Mouse (Mus musculus): ENCODE data around the gene Sln. TPM values are rescaled to one million over a fixed set of nuclear protein-coding genes. Genes with fewer than 3 reads are reported as not detected.

The Sln gene
- total and polyA plus RNA-seq, 3 experiments, result 59.7 to 412 (median 81.4) TPM

DNA sequence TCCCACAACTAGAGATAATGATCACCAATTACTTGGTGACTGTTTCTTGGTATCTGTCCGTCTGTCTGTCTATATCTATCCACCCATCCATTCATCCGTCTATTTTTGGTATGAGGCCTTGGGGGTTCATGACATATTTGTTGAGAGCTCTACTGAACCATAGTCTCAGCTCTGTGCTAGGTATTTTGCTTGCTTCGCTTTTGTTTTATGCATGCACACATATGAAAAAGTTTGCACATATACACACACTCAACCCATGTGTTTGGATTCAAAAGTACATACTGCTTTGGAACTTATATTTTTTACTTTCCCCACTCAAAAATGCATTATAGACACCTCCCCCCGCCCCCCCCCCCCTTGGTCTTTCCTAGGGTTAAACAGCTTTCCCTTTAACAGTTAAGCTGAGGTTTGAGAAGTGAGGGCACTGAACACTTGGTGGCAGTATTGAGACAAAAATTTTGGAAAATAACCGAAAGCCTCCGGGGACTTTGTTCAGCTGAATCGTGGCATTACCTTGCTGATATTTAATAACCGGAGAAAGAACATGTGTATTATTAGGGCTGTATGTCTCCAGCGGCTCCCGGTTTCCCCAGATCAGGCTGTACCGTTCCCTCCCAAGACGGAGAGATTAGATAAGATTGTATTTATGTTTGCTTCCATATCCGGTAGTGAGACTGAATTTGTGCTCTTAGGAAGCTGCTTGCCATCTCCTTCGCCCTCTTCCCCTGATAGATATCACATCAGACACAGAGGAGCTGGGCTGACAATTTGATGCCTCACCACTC lies 20.7 kb upstream of the Sln start:
- TF ChIP-seq CTCF (IDR thresholded peaks at IDR 0.05), result peak; percentile 61
- TF ChIP-seq EP300 (IDR thresholded peaks at IDR 0.05; ENCODE audit: insufficient read depth, low read depth, low read length), result no peak
- Histone ChIP-seq H3K79me2 (replicated peaks; ENCODE audit: control insufficient read depth, insufficient read depth, low read length) (no peaks in the 10 kb centered on the region), H3K4me1 (ENCODE audit: control insufficient read depth, insufficient read depth, low read length) (no peaks in the 10 kb centered on the region), H3K27me3 (ENCODE audit: control insufficient read depth, insufficient read depth, low read length) (no peaks in the 10 kb centered on the region; the same call in 1 of the 2 replicates), H3K27ac (no peak overlapping the region), H3K9ac (ENCODE audit: low read depth, low read length) (peak overlapping the region; percentile 38; the same call in 1 of the 2 replicates), H3K4me3 (peak overlapping the region; percentile 45), H3K36me3 (ENCODE audit: control insufficient read depth, insufficient read depth, low read length) (no peaks in the 10 kb centered on the region)
- WGBS, result 13% methylated on average over 14 of the region's 14 CpGs
- intact Hi-C loops (cut with DNase I), result loop anchor here (10.0 kb wide), 2 partner anchors 156 to 286 kb away; no protein-coding TSS in a partner anchor
- DNase-seq, result peak in 1 of 2 experiments; percentile 17

DNA sequence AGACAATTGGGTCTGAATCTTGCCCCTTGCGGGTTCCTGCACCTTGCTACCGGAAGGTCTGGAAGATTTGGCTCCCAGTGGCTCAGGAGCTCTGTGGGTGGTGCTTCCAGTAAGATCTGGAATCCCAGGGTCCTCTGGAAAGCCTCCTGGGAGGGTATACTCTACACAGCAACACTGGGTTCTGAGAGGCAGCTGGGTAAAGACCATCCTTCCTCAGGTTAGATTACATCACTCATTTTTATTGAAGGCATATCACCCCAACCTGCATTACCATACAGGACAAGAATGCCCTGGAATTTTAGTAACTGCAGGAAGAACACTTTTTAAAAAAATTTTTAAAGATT lies 20.1 kb upstream of the Sln start:
- TF ChIP-seq POLR2A (IDR thresholded peaks at IDR 0.05; ENCODE audit: insufficient read depth, low read depth, low read length) (no peak), CTCF (IDR thresholded peaks at IDR 0.05) (no peak), EP300 (IDR thresholded peaks at IDR 0.05; ENCODE audit: insufficient read depth, low read depth, low read length) (no peak)
- no peak overlapping the region for H3K27ac ChIP-seq
- H3K4me3 ChIP-seq, result peak overlapping the region; percentile 45

DNA sequence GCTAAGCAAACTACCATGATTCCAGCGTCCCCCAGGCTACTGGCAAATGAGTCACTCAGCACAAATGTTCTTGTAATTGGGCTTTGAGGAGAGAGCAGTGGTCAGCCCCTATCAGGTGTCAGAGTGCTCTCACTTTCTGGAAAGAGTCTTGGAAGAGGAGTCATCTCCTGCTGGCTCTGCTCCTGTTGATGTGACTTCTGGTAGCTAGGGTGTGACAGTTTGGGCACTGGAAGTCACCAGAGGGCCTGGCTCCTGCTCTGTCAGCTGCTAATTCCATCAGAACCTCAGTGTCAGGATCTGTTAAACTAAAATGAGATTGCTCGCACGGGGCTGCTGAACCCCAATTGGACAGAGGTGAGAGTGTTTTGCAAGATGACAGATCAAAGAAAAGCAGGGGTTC lies 14.9 kb upstream of the Sln start:
- H3K79me2 ChIP-seq (replicated peaks; ENCODE audit: control insufficient read depth, insufficient read depth, low read length), result no peaks in the 10 kb centered on the region; the same call in 1 of the 2 replicates
- 27% methylated on average over 3 of the region's 3 CpGs for WGBS
- no peak overlapping the region for H3K9ac ChIP-seq (ENCODE audit: low read depth, low read length)
- H3K4me3 ChIP-seq, result no peak overlapping the region
- no peak for TF ChIP-seq EP300 (IDR thresholded peaks at IDR 0.05; ENCODE audit: insufficient read depth, low read depth, low read length)
- TF ChIP-seq POLR2A (IDR thresholded peaks at IDR 0.05; ENCODE audit: insufficient read depth, low read depth, low read length), result no peak
- no peak for TF ChIP-seq CTCF (IDR thresholded peaks at IDR 0.05)
- H3K27ac ChIP-seq, result no peak overlapping the region
- H3K36me3 ChIP-seq (ENCODE audit: control insufficient read depth, insufficient read depth, low read length), result no peaks in the 10 kb centered on the region
- intact Hi-C loops (cut with DNase I), result no loop called here
- no peak for DNase-seq
- H3K4me1 ChIP-seq (ENCODE audit: control insufficient read depth, insufficient read depth, low read length), result no peaks in the 10 kb centered on the region
- no peaks in the 10 kb centered on the region for H3K27me3 ChIP-seq (ENCODE audit: control insufficient read depth, insufficient read depth, low read length)

More for the DNA sequence above, 20.1 kb upstream of the Sln start:
- intact Hi-C loops (cut with DNase I), result loop anchor here (10.0 kb wide), 2 partner anchors 155 to 285 kb away; no protein-coding TSS in a partner anchor
- H3K9ac ChIP-seq (ENCODE audit: low read depth, low read length), result peak overlapping the region; percentile 38; the same call in 1 of the 2 replicates
- WGBS, result 23% methylated on average over 2 of the region's 2 CpGs
- no peaks in the 10 kb centered on the region; the same call in 1 of the 2 replicates for H3K27me3 ChIP-seq (ENCODE audit: control insufficient read depth, insufficient read depth, low read length)
- H3K79me2 ChIP-seq (replicated peaks; ENCODE audit: control insufficient read depth, insufficient read depth, low read length), result no peaks in the 10 kb centered on the region
- no peaks in the 10 kb centered on the region for H3K4me1 ChIP-seq (ENCODE audit: control insufficient read depth, insufficient read depth, low read length)
- DNase-seq, result no peak
- H3K36me3 ChIP-seq (ENCODE audit: control insufficient read depth, insufficient read depth, low read length), result no peaks in the 10 kb centered on the region

DNA sequence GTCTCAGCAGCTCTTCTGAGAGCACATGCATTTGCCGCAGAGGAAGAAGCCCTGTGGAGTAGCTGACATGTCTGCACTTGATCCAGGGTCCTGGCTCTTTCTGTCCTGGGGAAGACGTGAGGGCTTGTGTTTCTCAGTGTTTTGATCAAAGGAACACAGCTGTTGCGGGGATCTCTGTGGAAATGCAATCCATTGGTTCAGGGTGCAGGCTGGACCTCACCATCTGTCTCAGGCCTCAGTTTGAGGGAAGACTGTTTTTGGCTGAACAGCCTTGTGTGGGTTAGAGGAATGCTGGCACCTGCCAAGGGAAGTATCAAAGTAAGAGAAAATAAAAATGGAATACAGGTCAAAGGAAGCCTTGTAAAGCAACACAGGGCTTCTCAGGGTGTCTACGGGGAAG lies 14.0 kb upstream of the Sln start:
- 62% methylated on average over 4 of the region's 4 CpGs for WGBS
- no peaks in the 10 kb centered on the region for H3K27me3 ChIP-seq (ENCODE audit: control insufficient read depth, insufficient read depth, low read length)
- no peak overlapping the region for H3K9ac ChIP-seq (ENCODE audit: low read depth, low read length)
- H3K79me2 ChIP-seq (replicated peaks; ENCODE audit: control insufficient read depth, insufficient read depth, low read length), result no peaks in the 10 kb centered on the region; the same call in 1 of the 2 replicates
- no peak overlapping the region for H3K27ac ChIP-seq
- TF ChIP-seq POLR2A (IDR thresholded peaks at IDR 0.05; ENCODE audit: insufficient read depth, low read depth, low read length) (no peak), EP300 (IDR thresholded peaks at IDR 0.05; ENCODE audit: insufficient read depth, low read depth, low read length) (no peak), CTCF (IDR thresholded peaks at IDR 0.05) (no peak)
- no peaks in the 10 kb centered on the region for H3K4me1 ChIP-seq (ENCODE audit: control insufficient read depth, insufficient read depth, low read length)
- DNase-seq, result no peak
- H3K4me3 ChIP-seq, result no peak overlapping the region
- intact Hi-C loops (cut with DNase I), result no loop called here
- no peaks in the 10 kb centered on the region for H3K36me3 ChIP-seq (ENCODE audit: control insufficient read depth, insufficient read depth, low read length)

DNA sequence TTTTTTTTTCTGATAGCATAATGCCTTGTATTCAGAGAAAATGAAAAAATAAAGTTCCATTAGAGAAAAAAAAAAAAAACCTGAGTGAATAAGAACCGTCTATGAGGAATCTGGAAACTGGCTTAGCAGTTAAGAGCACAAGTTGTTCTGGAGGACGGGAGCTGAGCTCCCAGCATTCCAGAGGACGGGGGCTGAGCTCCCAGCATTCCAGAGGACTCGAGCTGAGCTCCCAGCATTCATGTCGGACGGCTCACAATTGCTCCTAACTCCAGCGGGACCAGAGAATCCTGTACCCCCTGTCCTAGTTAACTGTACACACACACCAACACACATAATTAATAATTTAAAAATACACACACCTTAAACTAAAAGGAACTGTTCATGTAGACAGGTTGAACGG lies 11.1 kb upstream of the Sln start:
- no peaks in the 10 kb centered on the region for H3K27me3 ChIP-seq (ENCODE audit: control insufficient read depth, insufficient read depth, low read length)
- 60% methylated on average over 8 of the region's 8 CpGs for WGBS
- H3K79me2 ChIP-seq (replicated peaks; ENCODE audit: control insufficient read depth, insufficient read depth, low read length), result no peaks in the 10 kb centered on the region; the same call in 1 of the 2 replicates
- H3K4me1 ChIP-seq (ENCODE audit: control insufficient read depth, insufficient read depth, low read length), result no peaks in the 10 kb centered on the region
- no peak overlapping the region for H3K27ac ChIP-seq
- DNase-seq, result no peak
- H3K4me3 ChIP-seq, result no peak overlapping the region
- intact Hi-C loops (cut with DNase I), result no loop called here
- no peaks in the 10 kb centered on the region for H3K36me3 ChIP-seq (ENCODE audit: control insufficient read depth, insufficient read depth, low read length)
- TF ChIP-seq CTCF (IDR thresholded peaks at IDR 0.05), result no peak
- no peak for TF ChIP-seq POLR2A (IDR thresholded peaks at IDR 0.05; ENCODE audit: insufficient read depth, low read depth, low read length)
- no peak for TF ChIP-seq EP300 (IDR thresholded peaks at IDR 0.05; ENCODE audit: insufficient read depth, low read depth, low read length)
- H3K9ac ChIP-seq (ENCODE audit: low read depth, low read length), result no peak overlapping the region

DNA sequence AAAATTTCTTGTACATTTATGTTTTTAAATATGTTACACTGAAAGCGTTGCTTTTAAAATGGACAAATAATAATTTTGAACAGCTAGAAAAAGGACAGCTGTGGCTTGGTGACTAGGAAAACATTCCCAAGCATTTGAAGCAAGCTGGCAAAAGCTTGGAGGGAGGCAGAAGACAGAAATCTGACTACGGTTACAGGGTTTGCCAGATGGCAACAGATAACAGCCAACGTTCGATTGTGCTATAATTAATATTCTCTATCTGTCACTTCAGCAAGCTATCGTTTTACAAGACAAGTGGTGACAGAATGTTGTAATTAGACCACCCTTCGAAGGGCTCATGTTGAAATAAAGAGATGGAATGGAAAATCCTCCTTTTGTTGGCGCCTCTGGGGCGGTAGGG lies 1.4 kb upstream of the Sln start:
- Histone ChIP-seq H3K36me3 (ENCODE audit: control insufficient read depth, insufficient read depth, low read length) (no peaks in the 10 kb centered on the region), H3K79me2 (replicated peaks; ENCODE audit: control insufficient read depth, insufficient read depth, low read length) (no peaks in the 10 kb centered on the region), H3K9ac (ENCODE audit: low read depth, low read length) (no peak overlapping the region), H3K27me3 (ENCODE audit: control insufficient read depth, insufficient read depth, low read length) (no peaks in the 10 kb centered on the region), H3K27ac (no peak overlapping the region), H3K4me3 (no peak overlapping the region), H3K4me1 (ENCODE audit: control insufficient read depth, insufficient read depth, low read length) (no peaks in the 10 kb centered on the region)
- DNase-seq, result no peak
- intact Hi-C loops (cut with DNase I), result no loop called here
- WGBS, result 68% methylated on average over 8 of the region's 8 CpGs
- TF ChIP-seq EP300 (IDR thresholded peaks at IDR 0.05; ENCODE audit: insufficient read depth, low read depth, low read length) (no peak), CTCF (IDR thresholded peaks at IDR 0.05) (no peak)

Measured in heart, adult 2 months (tissue).